Mouse (Mus musculus): Measurements from ENCODE around the gene Slc9a9. TPM values are rescaled to one million over a fixed set of nuclear protein-coding genes. Genes with fewer than 3 reads are reported as not detected.

Slc9a9 gene
- polyA plus RNA-seq, 1 experiment: 0.69 TPM

DNA sequence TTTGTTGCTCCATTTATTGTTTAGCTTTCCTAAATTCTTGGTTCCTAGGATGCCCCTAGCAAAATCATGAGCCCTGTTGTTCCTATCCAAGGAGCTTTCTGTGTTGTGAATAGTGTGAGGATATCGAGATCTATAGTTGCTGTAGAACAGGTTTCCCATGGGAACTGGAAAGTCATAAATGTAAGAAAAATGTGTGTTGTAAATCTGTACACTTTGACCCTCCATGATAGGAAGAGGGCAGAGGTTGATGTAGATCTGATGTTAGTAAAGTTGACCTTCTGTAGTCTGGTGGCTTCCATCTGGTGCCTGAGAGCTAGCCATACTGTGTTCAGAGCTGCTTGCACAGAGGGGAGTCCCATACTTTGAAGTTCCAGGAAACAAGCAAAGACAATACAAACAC, 151.6 kb downstream of the Slc9a9 start:
- H3K27ac ChIP-seq (ENCODE audit: control insufficient read depth, insufficient read depth, low read depth, low read length): no peak overlapping the region
- TF ChIP-seq CTCF (IDR thresholded peaks at IDR 0.05; ENCODE audit: control insufficient read depth, insufficient read depth, insufficient replicate concordance, low read depth, low read length): no peak
- no peak for TF ChIP-seq POLR2A (IDR thresholded peaks at IDR 0.05; ENCODE audit: control insufficient read depth, low read depth, low read length)
- no peaks in the 10 kb centered on the region for H3K36me3 ChIP-seq (ENCODE audit: control insufficient read depth, insufficient read depth, low read length)

DNA sequence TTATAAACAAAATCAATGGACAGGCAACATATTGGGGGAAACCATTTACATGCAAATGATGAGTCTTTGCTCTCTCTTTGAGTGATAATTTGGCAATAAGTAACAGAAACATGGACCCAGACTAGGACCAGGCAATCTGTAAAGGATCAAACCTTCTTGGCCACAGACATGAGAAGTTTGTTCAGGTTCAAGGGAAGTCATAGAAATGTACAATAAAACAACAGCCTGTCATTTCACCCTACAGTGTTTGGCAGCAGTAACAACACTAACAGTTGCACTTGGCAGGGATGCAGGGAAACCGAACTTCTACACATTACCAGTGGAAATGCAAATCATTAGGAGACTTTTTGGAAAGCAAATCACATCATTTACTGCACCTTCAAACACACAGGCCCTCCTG, 164.1 kb downstream of the Slc9a9 start:
- no peaks in the 10 kb centered on the region for H3K36me3 ChIP-seq (ENCODE audit: control insufficient read depth, insufficient read depth, low read length)
- H3K27ac ChIP-seq (ENCODE audit: control insufficient read depth, insufficient read depth, low read depth, low read length): no peak overlapping the region
- peaks cover 3% of the 10 kb centered on the region; the same call in 1 of the 2 replicates for H3K4me1 ChIP-seq (ENCODE audit: control insufficient read depth, insufficient read depth, low read length)
- H3K27me3 ChIP-seq (ENCODE audit: control insufficient read depth, insufficient read depth, low read length): no peaks in the 10 kb centered on the region
- TF ChIP-seq POLR2A (IDR thresholded peaks at IDR 0.05; ENCODE audit: control insufficient read depth, low read depth, low read length) (no peak), CTCF (IDR thresholded peaks at IDR 0.05; ENCODE audit: control insufficient read depth, insufficient read depth, insufficient replicate concordance, low read depth, low read length) (no peak)
- no peak overlapping the region for H3K4me3 ChIP-seq (ENCODE audit: control insufficient read depth, low read depth, low read length)

More for the DNA sequence above, 151.6 kb downstream of the Slc9a9 start:
- no peak overlapping the region for H3K4me3 ChIP-seq (ENCODE audit: control insufficient read depth, low read depth, low read length)
- H3K27me3 ChIP-seq (ENCODE audit: control insufficient read depth, insufficient read depth, low read length): no peaks in the 10 kb centered on the region
- no peaks in the 10 kb centered on the region for H3K4me1 ChIP-seq (ENCODE audit: control insufficient read depth, insufficient read depth, low read length)

DNA sequence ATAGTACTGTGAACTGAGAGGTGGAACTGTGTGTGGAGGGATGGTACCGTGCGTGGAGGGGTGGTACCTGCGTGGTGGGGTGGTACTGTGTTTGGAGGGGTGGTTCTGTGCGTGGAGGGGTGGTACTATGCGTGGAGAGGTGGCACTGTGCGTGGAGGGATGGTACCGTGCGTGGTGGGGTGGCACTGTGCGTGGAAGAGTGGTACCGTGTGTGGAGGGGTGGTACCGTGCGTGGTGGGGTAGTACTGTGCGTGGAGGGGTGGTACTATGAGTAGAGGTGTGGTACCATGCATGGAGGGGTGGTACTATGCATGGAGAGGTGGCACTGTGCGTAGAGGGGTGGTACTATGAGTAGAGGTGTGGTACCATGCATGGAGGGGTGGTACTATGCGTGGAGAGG, 167.7 kb downstream of the Slc9a9 start:
- TF ChIP-seq CTCF (IDR thresholded peaks at IDR 0.05; ENCODE audit: control insufficient read depth, insufficient read depth, insufficient replicate concordance, low read depth, low read length) (no peak), POLR2A (IDR thresholded peaks at IDR 0.05; ENCODE audit: control insufficient read depth, low read depth, low read length) (no peak)
- Histone ChIP-seq H3K4me1 (ENCODE audit: control insufficient read depth, insufficient read depth, low read length) (peaks cover 3% of the 10 kb centered on the region; the same call in 1 of the 2 replicates), H3K27ac (ENCODE audit: control insufficient read depth, insufficient read depth, low read depth, low read length) (no peak overlapping the region), H3K4me3 (ENCODE audit: control insufficient read depth, low read depth, low read length) (no peak overlapping the region), H3K36me3 (ENCODE audit: control insufficient read depth, insufficient read depth, low read length) (no peaks in the 10 kb centered on the region), H3K27me3 (ENCODE audit: control insufficient read depth, insufficient read depth, low read length) (no peaks in the 10 kb centered on the region)

DNA sequence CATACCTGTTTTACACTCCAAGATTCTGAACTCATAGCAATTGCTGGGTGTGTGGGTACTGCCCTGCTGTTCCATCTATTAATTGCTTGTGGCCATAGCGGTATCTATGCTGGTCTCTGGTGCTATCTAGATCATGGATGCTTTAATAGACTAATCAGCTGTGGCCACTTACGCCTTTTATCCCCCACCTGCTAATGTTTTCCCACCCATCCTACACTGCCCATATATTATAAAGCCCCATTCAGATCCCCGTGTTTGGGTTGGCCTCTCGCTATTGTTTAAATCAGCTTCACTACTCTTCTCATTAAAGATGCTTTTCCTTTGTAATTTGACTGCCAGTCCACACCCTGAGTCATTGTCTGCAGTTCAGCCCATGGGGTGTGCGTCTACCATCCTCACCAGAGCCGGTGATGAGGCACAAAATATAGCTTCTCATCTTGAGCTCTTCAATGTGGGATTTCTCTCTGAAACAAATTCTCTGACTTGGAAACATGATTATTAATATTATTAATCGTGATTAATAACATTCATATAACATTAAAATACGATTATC, 168.8 kb downstream of the Slc9a9 start:
- Histone ChIP-seq H3K27ac (ENCODE audit: control insufficient read depth, insufficient read depth, low read depth, low read length) (no peak overlapping the region), H3K36me3 (ENCODE audit: control insufficient read depth, insufficient read depth, low read length) (no peaks in the 10 kb centered on the region), H3K4me3 (ENCODE audit: control insufficient read depth, low read depth, low read length) (no peak overlapping the region), H3K4me1 (ENCODE audit: control insufficient read depth, insufficient read depth, low read length) (peaks cover 3% of the 10 kb centered on the region; the same call in 1 of the 2 replicates), H3K27me3 (ENCODE audit: control insufficient read depth, insufficient read depth, low read length) (no peaks in the 10 kb centered on the region)
- TF ChIP-seq POLR2A (IDR thresholded peaks at IDR 0.05; ENCODE audit: control insufficient read depth, low read depth, low read length) (no peak), CTCF (IDR thresholded peaks at IDR 0.05; ENCODE audit: control insufficient read depth, insufficient read depth, insufficient replicate concordance, low read depth, low read length) (no peak)

GRCm38 (mm10) chr9:94839204-94839603, 169.5 kb downstream of the Slc9a9 start:
- TF ChIP-seq POLR2A (IDR thresholded peaks at IDR 0.05; ENCODE audit: control insufficient read depth, low read depth, low read length) (no peak), CTCF (IDR thresholded peaks at IDR 0.05; ENCODE audit: control insufficient read depth, insufficient read depth, insufficient replicate concordance, low read depth, low read length) (no peak)
- Histone ChIP-seq H3K36me3 (ENCODE audit: control insufficient read depth, insufficient read depth, low read length) (no peaks in the 10 kb centered on the region), H3K4me1 (ENCODE audit: control insufficient read depth, insufficient read depth, low read length) (peaks cover 3% of the 10 kb centered on the region; the same call in 1 of the 2 replicates), H3K27me3 (ENCODE audit: control insufficient read depth, insufficient read depth, low read length) (no peaks in the 10 kb centered on the region), H3K27ac (ENCODE audit: control insufficient read depth, insufficient read depth, low read depth, low read length) (no peak overlapping the region), H3K4me3 (ENCODE audit: control insufficient read depth, low read depth, low read length) (no peak overlapping the region)

DNA sequence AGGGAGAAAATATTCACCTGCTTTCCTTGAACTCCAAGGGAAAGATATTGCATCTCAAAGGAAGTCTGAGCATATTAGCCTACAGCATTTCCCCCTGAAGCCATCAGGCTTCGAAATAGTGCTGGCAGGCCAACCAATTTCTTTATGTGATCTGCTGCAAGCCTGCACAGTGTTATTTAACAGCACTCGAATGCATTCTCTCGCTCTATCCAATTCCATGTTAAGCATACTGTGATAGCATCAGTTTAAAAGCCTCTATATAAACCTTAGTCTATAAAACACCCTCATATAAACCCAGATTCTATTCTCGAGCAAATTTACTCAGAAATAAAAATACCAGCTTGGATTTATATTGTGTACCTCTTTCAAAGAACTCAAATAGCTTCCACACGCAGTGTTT, 170.7 kb downstream of the Slc9a9 start:
- no peaks in the 10 kb centered on the region for H3K36me3 ChIP-seq (ENCODE audit: control insufficient read depth, insufficient read depth, low read length)
- no peak overlapping the region for H3K4me3 ChIP-seq (ENCODE audit: control insufficient read depth, low read depth, low read length)
- TF ChIP-seq CTCF (IDR thresholded peaks at IDR 0.05; ENCODE audit: control insufficient read depth, insufficient read depth, insufficient replicate concordance, low read depth, low read length) (no peak), POLR2A (IDR thresholded peaks at IDR 0.05; ENCODE audit: control insufficient read depth, low read depth, low read length) (no peak)
- H3K27ac ChIP-seq (ENCODE audit: control insufficient read depth, insufficient read depth, low read depth, low read length): no peak overlapping the region
- H3K27me3 ChIP-seq (ENCODE audit: control insufficient read depth, insufficient read depth, low read length): no peaks in the 10 kb centered on the region
- peaks cover 3% of the 10 kb centered on the region; the same call in 1 of the 2 replicates for H3K4me1 ChIP-seq (ENCODE audit: control insufficient read depth, insufficient read depth, low read length)

GRCm38 (mm10) chr9:94840972-94841371, 171.3 kb downstream of the Slc9a9 start:
- Histone ChIP-seq H3K27me3 (ENCODE audit: control insufficient read depth, insufficient read depth, low read length) (no peaks in the 10 kb centered on the region), H3K4me1 (ENCODE audit: control insufficient read depth, insufficient read depth, low read length) (peaks cover 3% of the 10 kb centered on the region; the same call in 1 of the 2 replicates), H3K36me3 (ENCODE audit: control insufficient read depth, insufficient read depth, low read length) (no peaks in the 10 kb centered on the region), H3K27ac (ENCODE audit: control insufficient read depth, insufficient read depth, low read depth, low read length) (no peak overlapping the region), H3K4me3 (ENCODE audit: control insufficient read depth, low read depth, low read length) (no peak overlapping the region)
- TF ChIP-seq CTCF (IDR thresholded peaks at IDR 0.05; ENCODE audit: control insufficient read depth, insufficient read depth, insufficient replicate concordance, low read depth, low read length) (no peak), POLR2A (IDR thresholded peaks at IDR 0.05; ENCODE audit: control insufficient read depth, low read depth, low read length) (no peak)
